Mouse (Mus musculus) heart, embryonic 15.5 days (tissue): Measurements from ENCODE around the gene Mum1. TPM values are rescaled to one million over a fixed set of nuclear protein-coding genes. Genes with fewer than 3 reads are reported as not detected.

Source experiments
- ATAC-seq: fragments of 200-750 bp; cut with Nextera tagmentation; replicated peaks from 2 replicates; pipeline ENCODE4 v1.8.0; 2017; ENCODE audit warnings: low read depth, moderate TSS enrichment; ENCODE audit not compliant: insufficient number of reproducible peaks, insufficient read depth, low FRiP score
- H3K27ac ChIP-seq: fragments of 300-500 bp; sonication (generic); 2 replicates; pipeline ENCODE4 v1.5.1; 2015; ENCODE audit warnings: mild to moderate bottlenecking, inconsistent platforms
- H3K27me3 ChIP-seq: fragments of 300-500 bp; sonication (generic); 2 replicates; pipeline ENCODE4 v1.6.1; 2015; ENCODE audit warnings: inconsistent platforms
- H3K36me3 ChIP-seq: fragments of 300-500 bp; sonication (generic); 2 replicates; pipeline ENCODE4 v1.6.1; 2015; ENCODE audit warnings: mild to moderate bottlenecking, inconsistent platforms
- H3K4me1 ChIP-seq: fragments of 300-500 bp; sonication (generic); replicated peaks from 2 replicates; pipeline ENCODE4 v1.6.1; 2015; ENCODE audit warnings: inconsistent platforms
- H3K4me2 ChIP-seq: fragments of 300-500 bp; sonication (generic); 2 replicates; pipeline ENCODE4 v1.6.1; 2015; ENCODE audit warnings: inconsistent platforms, mild to moderate bottlenecking, moderate library complexity
- H3K4me3 ChIP-seq: fragments of 300-500 bp; sonication (generic); 2 replicates; pipeline ENCODE4 v1.5.1; 2015; ENCODE audit warnings: mild to moderate bottlenecking, inconsistent platforms
- H3K9ac ChIP-seq: fragments of 300-500 bp; sonication (generic); 2 replicates; pipeline ENCODE4 v1.6.1; 2015; ENCODE audit warnings: mild to moderate bottlenecking, inconsistent platforms
- H3K9me3 ChIP-seq: fragments of 300-500 bp; sonication (generic); replicated peaks from 2 replicates; pipeline ENCODE4 v1.6.1; 2016; ENCODE audit warnings: inconsistent platforms
- WGBS: fragments of 180-500 bp; shearing (Covaris S2); methylation state at CpG from one replicate; pipeline ENCODE4 v1.1.7; 2015; ENCODE audit warnings: mixed read lengths; 5-methylcytosine and 5-hydroxymethylcytosine counted together
- polyA plus RNA-seq: library from polyadenylated mRNA; unstranded; fragments of >200 nt; fragmentation: Nextera tagmentation; extraction: Ambion mirVana; gene quantifications from 2 replicates; pipeline ENCODE4 v1.2.1, GENCODE M21; 2015

The Mum1 gene
- polyA plus RNA-seq, 1 experiment from 2014 or later, result 32.7 TPM

DNA sequence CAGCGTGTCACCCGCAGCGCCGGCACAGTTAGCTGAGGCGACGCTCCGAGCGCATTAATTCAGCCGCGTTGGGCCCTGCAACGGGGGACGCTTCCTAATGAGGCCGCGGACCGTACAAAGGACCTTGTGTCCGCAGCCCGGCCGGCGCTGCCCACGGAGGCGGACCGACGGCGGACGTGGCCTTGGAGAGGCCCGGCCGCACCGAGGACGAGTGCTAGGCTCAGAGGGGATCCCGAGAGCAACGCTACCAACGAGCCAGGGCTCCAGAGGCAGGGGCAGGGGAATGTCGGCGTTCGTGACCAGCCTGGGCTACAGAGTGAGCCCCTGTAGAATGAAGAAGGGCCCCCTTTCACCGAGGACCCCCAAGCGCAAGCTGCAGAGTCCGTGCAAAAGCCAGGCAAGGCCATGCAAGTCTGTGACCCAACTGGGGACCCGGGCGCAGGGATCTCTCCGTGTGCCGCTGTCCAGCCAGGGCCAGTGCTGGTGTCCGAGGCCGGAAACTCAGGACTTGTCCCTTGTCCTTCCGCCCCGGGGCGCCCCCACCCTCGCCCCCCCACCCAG is 35.7 kb upstream of the Mum1 start:
- Histone ChIP-seq H3K4me2 (peak overlapping the region; percentile 90), H3K9me3 (no peaks in the 10 kb centered on the region), H3K27ac (no peak overlapping the region), H3K27me3 (peaks cover 49% of the 10 kb centered on the region), H3K4me1 (peaks cover 24% of the 10 kb centered on the region), H3K36me3 (no peaks in the 10 kb centered on the region), H3K9ac (peak overlapping the region; percentile 53), H3K4me3 (peak overlapping the region; percentile 51)
- no peak; the same call in 1 of the 2 replicates for ATAC-seq
- WGBS, result under 1% methylated on average over 48 of the region's 48 CpGs

DNA sequence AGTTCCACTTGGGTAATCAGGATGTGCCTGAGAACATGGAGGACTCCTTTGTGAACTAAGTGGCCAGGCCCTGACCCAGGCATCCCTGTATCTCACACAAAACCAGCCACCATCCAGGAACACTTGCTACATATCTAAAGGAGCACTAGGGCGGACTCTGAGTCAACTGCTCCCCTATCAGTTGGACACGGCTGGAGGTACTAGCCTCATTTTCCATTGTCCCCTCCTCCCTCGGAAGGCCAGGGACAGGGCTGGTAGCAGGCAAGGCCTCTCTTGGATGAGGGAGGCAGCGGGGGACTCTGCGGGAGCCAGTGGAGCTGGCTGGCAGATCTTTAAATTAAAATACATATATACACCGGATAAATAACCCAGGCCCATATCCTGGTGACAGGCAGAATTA is 32.3 kb upstream of the Mum1 start:
- Histone ChIP-seq H3K4me3 (no peak overlapping the region), H3K9me3 (no peaks in the 10 kb centered on the region), H3K9ac (no peak overlapping the region), H3K4me1 (peaks cover 15% of the 10 kb centered on the region), H3K27ac (no peak overlapping the region), H3K4me2 (no peak overlapping the region), H3K27me3 (peaks cover 38% of the 10 kb centered on the region), H3K36me3 (no peaks in the 10 kb centered on the region)
- no peak for ATAC-seq
- WGBS, result 59% methylated on average over 6 of the region's 6 CpGs

DNA sequence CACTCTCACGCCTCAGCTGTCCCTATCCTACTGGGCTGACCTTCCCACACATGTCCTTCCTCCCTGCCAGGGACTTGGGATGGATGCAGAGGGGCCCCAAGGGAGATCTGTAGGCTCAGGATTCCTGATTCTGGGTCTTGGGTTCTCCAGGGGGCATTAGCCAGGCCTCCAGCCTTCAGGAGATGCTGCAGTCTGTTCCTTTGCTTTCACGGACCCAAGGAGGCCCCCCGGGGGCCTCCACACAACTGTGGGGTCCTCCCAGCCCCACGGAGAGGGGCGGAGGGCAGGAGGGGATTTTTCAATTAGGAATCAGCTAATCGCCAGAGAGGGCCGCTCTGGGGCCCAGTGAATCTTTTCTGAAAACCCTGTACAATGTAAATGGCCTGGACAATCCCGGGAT is 31.8 kb upstream of the Mum1 start:
- H3K27me3 ChIP-seq, result peaks cover 35% of the 10 kb centered on the region
- H3K4me3 ChIP-seq, result no peak overlapping the region
- 69% methylated on average over 8 of the region's 8 CpGs for WGBS
- peaks cover 15% of the 10 kb centered on the region for H3K4me1 ChIP-seq
- ATAC-seq, result no peak
- H3K9ac ChIP-seq, result no peak overlapping the region
- no peaks in the 10 kb centered on the region for H3K36me3 ChIP-seq
- no peak overlapping the region for H3K4me2 ChIP-seq
- H3K27ac ChIP-seq, result no peak overlapping the region
- no peaks in the 10 kb centered on the region for H3K9me3 ChIP-seq

DNA sequence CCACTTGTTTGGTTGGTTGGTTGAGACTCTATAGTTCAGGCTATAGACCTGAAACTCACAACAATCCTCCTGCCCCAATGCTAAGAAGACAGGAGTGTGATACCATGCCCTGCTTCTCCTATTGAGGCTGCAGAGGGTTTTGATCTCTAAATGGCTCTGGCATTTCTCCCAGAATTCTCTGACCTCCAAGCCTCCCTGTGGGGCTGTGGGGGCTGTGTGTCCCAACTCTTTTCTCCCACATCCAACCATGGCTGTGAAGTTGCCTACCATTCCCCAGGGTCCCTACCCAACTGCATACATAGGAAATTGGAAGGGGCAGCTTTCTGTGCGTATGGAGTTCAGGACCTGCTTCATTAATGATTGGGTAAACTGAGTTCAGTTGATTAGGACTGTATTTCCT is 30.1 kb upstream of the Mum1 start:
- H3K4me3 ChIP-seq, result no peak overlapping the region
- H3K9me3 ChIP-seq, result no peaks in the 10 kb centered on the region
- H3K4me1 ChIP-seq, result peaks cover 3% of the 10 kb centered on the region
- no peak overlapping the region for H3K9ac ChIP-seq
- peaks cover 18% of the 10 kb centered on the region for H3K27me3 ChIP-seq
- 94% methylated on average over 1 of the region's 1 CpGs for WGBS
- ATAC-seq, result no peak
- H3K36me3 ChIP-seq, result no peaks in the 10 kb centered on the region
- H3K27ac ChIP-seq, result no peak overlapping the region
- no peak overlapping the region for H3K4me2 ChIP-seq

DNA sequence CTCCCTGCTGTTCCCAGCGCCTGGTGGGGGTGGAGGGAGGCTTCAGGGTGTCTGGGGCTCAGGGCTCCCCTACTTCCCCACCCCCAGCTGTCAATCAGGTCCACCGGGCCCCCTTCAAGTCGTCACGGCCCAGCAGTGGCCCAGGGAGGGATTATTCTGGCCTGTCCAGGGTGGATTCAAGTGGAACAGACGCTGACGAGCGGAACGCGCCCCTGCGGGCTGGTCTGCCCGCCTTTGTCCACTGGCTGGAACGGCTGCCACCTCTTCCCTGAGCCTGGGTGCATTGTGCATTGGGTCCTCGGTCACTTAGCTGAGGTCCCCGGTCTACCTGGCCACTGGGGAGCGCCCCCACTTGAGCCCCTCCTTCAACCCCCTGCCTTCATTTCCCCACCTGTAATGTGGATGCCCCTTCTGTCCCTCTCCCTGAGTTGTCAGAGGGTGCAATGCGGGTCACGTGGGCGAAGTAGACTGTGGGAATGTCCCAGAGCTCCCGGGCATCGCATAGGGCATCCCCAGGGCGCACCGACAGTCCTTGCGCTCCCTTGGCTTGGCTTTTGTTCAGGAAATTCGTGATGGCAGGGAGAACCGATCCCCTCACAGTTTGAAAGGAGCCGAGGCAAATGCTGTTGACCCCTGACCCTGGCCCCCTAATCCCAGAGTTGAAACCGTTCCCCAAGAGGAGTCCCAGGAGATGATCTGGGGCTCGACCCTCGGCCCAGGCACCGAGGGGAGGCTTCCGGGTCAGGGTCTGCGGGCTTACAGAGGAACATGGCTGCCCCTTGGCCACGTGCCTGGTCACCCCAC is 29.3 kb upstream of the Mum1 start:
- no peaks in the 10 kb centered on the region for H3K9me3 ChIP-seq
- WGBS, result 83% methylated on average over 33 of the region's 33 CpGs
- H3K4me2 ChIP-seq, result no peak overlapping the region
- no peak overlapping the region for H3K4me3 ChIP-seq
- H3K27ac ChIP-seq, result no peak overlapping the region
- no peaks in the 10 kb centered on the region for H3K36me3 ChIP-seq
- no peak for ATAC-seq
- peaks cover 3% of the 10 kb centered on the region for H3K4me1 ChIP-seq
- H3K27me3 ChIP-seq, result peaks cover 13% of the 10 kb centered on the region
- no peak overlapping the region for H3K9ac ChIP-seq

DNA sequence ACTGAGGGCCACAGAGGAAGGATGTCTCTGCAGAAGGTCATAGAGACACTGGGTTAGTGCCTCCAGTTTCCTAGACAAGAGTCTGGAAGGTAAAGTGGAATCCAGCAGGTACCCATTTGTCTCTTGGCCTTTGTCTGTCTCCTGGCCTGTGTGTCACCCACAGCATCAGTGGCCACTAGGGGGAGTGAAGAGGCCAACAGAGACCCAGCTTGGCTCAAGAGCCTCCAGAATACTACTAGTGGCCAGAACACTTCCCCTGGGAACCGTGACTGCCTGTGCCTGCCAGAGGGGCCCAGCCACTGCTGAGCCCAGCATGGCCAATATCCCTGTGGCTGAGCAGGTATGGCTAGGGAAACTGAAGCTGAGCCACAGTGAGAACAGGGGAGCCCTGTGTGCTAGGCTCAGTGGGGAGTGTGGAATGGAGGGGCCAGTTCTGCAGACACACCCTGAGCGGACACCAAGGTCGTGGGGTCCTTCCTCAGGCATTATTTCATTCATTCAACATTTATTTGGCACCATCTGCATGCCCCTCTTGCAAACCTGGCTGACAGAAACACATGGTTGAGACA is 26.7 kb upstream of the Mum1 start:
- H3K4me1 ChIP-seq, result peaks cover 3% of the 10 kb centered on the region
- peak; percentile 65 for ATAC-seq
- 49% methylated on average over 3 of the region's 3 CpGs for WGBS

DNA sequence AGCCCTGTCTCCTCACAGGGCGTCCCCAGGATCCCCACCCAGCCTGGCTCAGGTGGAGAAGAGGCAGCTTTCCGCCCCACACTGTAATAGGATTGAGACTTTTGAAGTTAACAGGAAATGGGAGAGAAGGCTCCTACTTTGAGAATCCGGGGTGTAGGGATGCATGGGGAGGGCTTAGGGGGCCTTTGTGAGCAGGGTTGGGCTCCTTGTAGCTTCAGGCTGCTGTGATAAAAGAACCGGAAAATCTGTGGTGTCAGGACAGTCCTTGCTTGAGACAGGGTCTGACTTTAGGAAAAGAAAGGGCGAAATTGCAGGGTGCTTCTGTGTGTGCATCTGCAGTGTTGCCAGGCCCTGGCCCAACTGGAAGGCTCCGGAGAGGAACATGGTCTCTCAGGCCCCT is 25.7 kb upstream of the Mum1 start:
- no peaks in the 10 kb centered on the region for H3K36me3 ChIP-seq
- H3K4me1 ChIP-seq, result peaks cover 3% of the 10 kb centered on the region
- H3K4me3 ChIP-seq, result no peak overlapping the region
- ATAC-seq, result no peak
- H3K4me2 ChIP-seq, result no peak overlapping the region
- WGBS, result 75% methylated on average over 6 of the region's 6 CpGs
- no peaks in the 10 kb centered on the region for H3K27me3 ChIP-seq
- H3K9me3 ChIP-seq, result no peaks in the 10 kb centered on the region
- H3K9ac ChIP-seq, result no peak overlapping the region
- H3K27ac ChIP-seq, result no peak overlapping the region

More for the DNA sequence above, 26.7 kb upstream of the Mum1 start:
- H3K9ac ChIP-seq, result no peak overlapping the region
- H3K36me3 ChIP-seq, result no peaks in the 10 kb centered on the region
- no peak overlapping the region for H3K27ac ChIP-seq
- H3K4me3 ChIP-seq, result no peak overlapping the region
- no peaks in the 10 kb centered on the region for H3K9me3 ChIP-seq
- H3K27me3 ChIP-seq, result no peaks in the 10 kb centered on the region
- H3K4me2 ChIP-seq, result no peak overlapping the region

DNA sequence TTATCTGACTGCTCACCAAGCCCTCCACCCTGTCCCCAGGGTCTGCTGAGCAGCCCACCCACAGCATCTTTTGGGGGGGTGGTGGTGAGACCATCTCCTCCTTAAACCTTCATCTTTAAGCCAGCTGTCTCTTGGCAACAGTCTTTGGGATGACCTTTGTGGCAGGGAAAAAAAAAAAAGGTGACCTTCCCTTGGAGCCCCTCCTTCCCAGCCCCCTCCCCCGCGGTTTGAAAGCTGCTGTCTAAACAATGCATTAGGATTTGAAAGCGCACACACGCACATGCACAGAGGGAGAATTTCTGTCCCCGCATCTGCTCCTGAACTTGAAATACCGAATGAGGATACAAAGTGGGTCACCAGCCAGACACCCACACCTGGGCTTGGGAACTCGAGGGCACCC is 22.2 kb upstream of the Mum1 start:
- Histone ChIP-seq H3K27ac (no peak overlapping the region), H3K9me3 (no peaks in the 10 kb centered on the region), H3K4me2 (no peak overlapping the region), H3K4me1 (peaks cover 8% of the 10 kb centered on the region), H3K9ac (no peak overlapping the region), H3K4me3 (no peak overlapping the region), H3K36me3 (no peaks in the 10 kb centered on the region), H3K27me3 (peaks cover 4% of the 10 kb centered on the region; the same call in 1 of the 2 replicates)
- WGBS, result 33% methylated on average over 7 of the region's 7 CpGs
- no peak for ATAC-seq

DNA sequence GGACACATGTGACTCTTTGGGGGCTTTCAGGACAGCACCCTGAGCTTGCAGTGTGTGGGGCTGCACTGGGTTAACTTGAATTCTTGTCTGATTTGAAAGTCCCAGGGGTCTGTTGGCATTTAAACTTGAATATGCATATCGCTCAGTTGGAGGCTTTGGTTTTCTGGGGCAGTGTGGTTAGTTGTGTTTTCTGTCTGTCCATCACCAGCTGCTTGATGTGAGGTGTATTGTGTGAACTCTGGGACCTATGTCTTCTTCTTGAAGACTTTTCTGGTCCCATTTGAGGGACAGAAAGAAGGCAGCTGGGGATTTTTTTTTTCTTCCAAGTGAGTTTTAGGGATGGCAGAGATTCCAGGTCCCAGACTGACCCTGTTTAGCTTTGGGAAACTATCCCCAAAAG is 19.0 kb upstream of the Mum1 start:
- WGBS, result 76% methylated on average over 1 of the region's 1 CpGs
- Histone ChIP-seq H3K4me1 (peaks cover 6% of the 10 kb centered on the region), H3K9ac (no peak overlapping the region), H3K9me3 (no peaks in the 10 kb centered on the region), H3K27ac (no peak overlapping the region), H3K27me3 (peaks cover 7% of the 10 kb centered on the region; the same call in 1 of the 2 replicates), H3K36me3 (no peaks in the 10 kb centered on the region), H3K4me2 (no peak overlapping the region), H3K4me3 (no peak overlapping the region)
- no peak for ATAC-seq

DNA sequence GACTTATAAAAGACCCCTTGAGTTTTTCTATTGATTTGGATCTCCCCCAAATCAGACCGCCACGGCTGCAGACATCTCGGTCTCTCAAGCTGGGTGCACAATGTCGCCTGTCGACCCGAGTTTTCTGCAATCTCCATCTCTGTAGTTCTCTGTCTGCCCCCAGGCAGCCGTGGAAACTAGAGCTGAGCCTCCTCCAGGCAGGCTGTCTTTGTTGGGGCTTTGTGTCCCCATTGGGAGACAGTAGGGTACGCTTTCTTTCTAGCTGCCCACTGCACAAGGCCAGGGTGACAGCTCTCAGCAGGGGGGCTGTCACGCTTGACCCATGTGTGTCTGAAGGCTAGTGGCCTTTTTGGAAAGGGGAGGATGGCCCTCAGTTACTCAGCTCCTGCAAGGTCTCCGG is 18.6 kb upstream of the Mum1 start:
- no peak overlapping the region for H3K4me2 ChIP-seq
- no peak overlapping the region for H3K27ac ChIP-seq
- H3K9ac ChIP-seq, result no peak overlapping the region
- 71% methylated on average over 10 of the region's 10 CpGs for WGBS
- peaks cover 6% of the 10 kb centered on the region for H3K4me1 ChIP-seq
- no peak overlapping the region for H3K4me3 ChIP-seq
- H3K27me3 ChIP-seq, result peaks cover 7% of the 10 kb centered on the region; the same call in 1 of the 2 replicates
- no peak for ATAC-seq
- no peaks in the 10 kb centered on the region for H3K36me3 ChIP-seq
- H3K9me3 ChIP-seq, result no peaks in the 10 kb centered on the region

DNA sequence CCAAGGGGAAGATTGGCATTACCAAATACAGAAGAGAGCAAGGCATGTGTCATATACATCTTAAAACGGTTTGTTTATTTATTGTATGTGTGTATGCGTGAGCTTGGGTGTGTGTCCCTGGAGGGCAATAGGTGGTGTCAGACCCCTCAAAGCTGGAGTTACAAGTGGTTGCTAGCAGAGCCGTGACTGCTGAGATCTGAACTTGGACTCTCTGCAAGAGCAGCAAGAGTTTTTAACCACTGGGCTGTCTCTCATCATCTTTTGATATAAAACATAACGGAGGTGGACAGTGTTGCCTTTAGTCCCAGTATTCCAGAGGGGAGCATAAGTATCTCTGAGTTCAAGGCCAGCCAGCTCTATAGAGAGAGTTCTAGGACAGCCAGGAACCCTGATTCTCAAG is 18.0 kb upstream of the Mum1 start:
- no peak overlapping the region for H3K9ac ChIP-seq
- H3K4me3 ChIP-seq, result no peak overlapping the region
- H3K4me2 ChIP-seq, result no peak overlapping the region
- peaks cover 7% of the 10 kb centered on the region; the same call in 1 of the 2 replicates for H3K27me3 ChIP-seq
- H3K27ac ChIP-seq, result no peak overlapping the region
- WGBS, result 74% methylated on average over 4 of the region's 4 CpGs
- peaks cover 6% of the 10 kb centered on the region for H3K4me1 ChIP-seq
- no peaks in the 10 kb centered on the region for H3K9me3 ChIP-seq
- H3K36me3 ChIP-seq, result no peaks in the 10 kb centered on the region
- no peak for ATAC-seq
